Mouse (Mus musculus) G1E (cell line): Measurements from ENCODE around the gene Polr1a. TPM values are rescaled to one million over a fixed set of nuclear protein-coding genes. Genes with fewer than 3 reads are reported as not detected.

Experiments
- ATAC-seq: 2 replicates; pipeline ENCODE4 v1.8.0; 2016; ENCODE audit warnings: mild to moderate bottlenecking; ENCODE audit not compliant: insufficient number of reproducible peaks, poor library complexity, low FRiP score, severe bottlenecking; ENCODE audit errors: extremely low read depth
- DNase-seq: peaks from one replicate; pipeline ENCODE4 v3.0.0; 2012; ENCODE audit warnings: low spot score
- H3K27me3 ChIP-seq: 2 replicates; pipeline ENCODE4 v1.6.1; 2012; ENCODE audit warnings: mild to moderate bottlenecking, low read length, inconsistent platforms; ENCODE audit not compliant: insufficient read depth
- H3K36me3 ChIP-seq: replicated peaks from 2 replicates; pipeline ENCODE3; 2012; ENCODE audit warnings: mild to moderate bottlenecking, inconsistent platforms
- H3K4me1 ChIP-seq: 2 replicates; pipeline ENCODE4 v1.6.1; 2012; ENCODE audit warnings: low read depth, low read length, inconsistent platforms, mixed read lengths; ENCODE audit not compliant: insufficient read depth
- H3K4me3 ChIP-seq: 2 replicates; pipeline ENCODE4 v1.5.1; 2012; ENCODE audit warnings: low read depth, mild to moderate bottlenecking, inconsistent platforms, low read length, moderate library complexity, mixed read lengths
- H3K9me3 ChIP-seq: replicated peaks from 2 replicates; pipeline ENCODE4 v1.6.1; 2012; ENCODE audit warnings: inconsistent platforms
- CTCF ChIP-seq: IDR thresholded peaks from 2 replicates; pipeline ENCODE4 v1.5.1; 2012; ENCODE audit warnings: low read depth, low read length, inconsistent platforms, mixed read lengths
- GATA1 ChIP-seq: IDR thresholded peaks from 2 replicates; pipeline ENCODE4 v1.6.1; 2012; ENCODE audit warnings: borderline replicate concordance, low read length, inconsistent platforms, mixed read lengths
- GATA2 ChIP-seq: IDR thresholded peaks from 2 replicates; pipeline ENCODE4 v1.6.1; 2012; ENCODE audit warnings: low read depth, low read length, inconsistent platforms, borderline replicate concordance
- POLR2AphosphoS5 ChIP-seq: IDR thresholded peaks from 2 replicates; pipeline ENCODE4 v1.6.1; 2012; ENCODE audit warnings: low read depth, low read length, inconsistent platforms; ENCODE audit not compliant: insufficient replicate concordance
- TAL1 ChIP-seq: conservative IDR thresholded peaks from 2 replicates; pipeline ENCODE4 v1.6.1; 2012; ENCODE audit warnings: low read depth, low read length, inconsistent platforms, mixed read lengths
- polyA plus RNA-seq: library from polyadenylated mRNA; stranded (reverse); fragments of >175 nt; gene quantifications from 2 replicates; pipeline ENCODE4 v1.2.3, GENCODE M21; 2012
- total RNA-seq, 2 experiments: library from RNA; stranded (forward) in 1 of 2; stranded (reverse) in 1 of 2; fragments of 200-1000 nt in 1 of 2; fragments of >200 nt in 1 of 2; fragmentation: Nextera tagmentation in 1 of 2; gene quantifications; 2 replicates each; pipeline ENCODE4 v1.2.3; 2014 to 2017

Polr1a gene
- total and polyA plus RNA-seq, 3 experiments = 31.8 to 79.5 (median 55.2) TPM

DNA sequence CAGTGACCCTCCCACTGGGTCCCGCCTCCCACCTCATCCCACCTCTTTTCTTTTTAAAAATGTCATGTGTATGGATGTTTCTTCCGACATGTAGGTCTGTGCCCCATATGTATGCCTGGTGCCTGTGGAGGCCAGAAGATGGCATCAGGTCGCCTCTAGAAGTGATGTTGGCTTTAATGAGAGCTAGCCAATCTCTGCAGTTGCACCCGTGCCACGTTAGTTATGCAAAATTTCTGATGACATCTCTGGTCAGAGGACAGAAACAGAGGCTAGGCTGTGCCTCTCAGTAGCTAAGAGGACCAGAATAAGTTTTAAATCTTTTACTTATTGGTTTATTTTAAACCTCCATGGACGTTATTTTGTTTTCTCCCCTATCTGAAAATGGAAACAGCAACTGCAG lies 109.2 kb downstream of the Polr1a start:
- H3K4me3 ChIP-seq = no peak overlapping the region
- DNase-seq = no peak
- H3K36me3 ChIP-seq = no peaks in the 10 kb centered on the region
- ATAC-seq = no peak
- TF ChIP-seq POLR2AphosphoS5 (no peak), CTCF (no peak), TAL1 (no peak), GATA1 (no peak), GATA2 (no peak)
- H3K9me3 ChIP-seq = no peaks in the 10 kb centered on the region
- peaks cover 57% of the 10 kb centered on the region for H3K27me3 ChIP-seq
- no peaks in the 10 kb centered on the region for H3K4me1 ChIP-seq

- Histone ChIP-seq H3K9me3 (no peaks in the 10 kb centered on the region), H3K4me1 (peaks cover 2% of the 10 kb centered on the region; the same call in 1 of the 2 replicates), H3K27me3 (peaks cover 53% of the 10 kb centered on the region), H3K4me3 (no peak overlapping the region), H3K36me3 (no peaks in the 10 kb centered on the region)
- DNase-seq (no peak), ATAC-seq (no peak)
- TF ChIP-seq GATA1 = no peak
- no peak for TF ChIP-seq CTCF
- TF ChIP-seq TAL1 = no peak
- no peak for TF ChIP-seq POLR2AphosphoS5
- no peak for TF ChIP-seq GATA2
Measured at GRCm38 (mm10) chr6:72025497-72025896, 116.6 kb downstream of the Polr1a start.

- no peak for DNase-seq
- no peak for ATAC-seq
- H3K4me1 ChIP-seq = peaks cover 2% of the 10 kb centered on the region; the same call in 1 of the 2 replicates
- no peak overlapping the region for H3K4me3 ChIP-seq
- no peaks in the 10 kb centered on the region for H3K36me3 ChIP-seq
- peaks cover 49% of the 10 kb centered on the region for H3K27me3 ChIP-seq
- TF ChIP-seq TAL1 (no peak), CTCF (no peak), POLR2AphosphoS5 (no peak), GATA1 (no peak), GATA2 (no peak)
- no peaks in the 10 kb centered on the region for H3K9me3 ChIP-seq
Measured at GRCm38 (mm10) chr6:72028079-72028478, 119.2 kb downstream of the Polr1a start.

GRCm38 (mm10) chr6:72029674-72030073 lies 120.8 kb downstream of the Polr1a start:
- no peak overlapping the region for H3K4me3 ChIP-seq
- DNase-seq (no peak), ATAC-seq (no peak)
- TF ChIP-seq GATA1 (no peak), POLR2AphosphoS5 (no peak), GATA2 (no peak), CTCF (no peak), TAL1 (no peak)
- peaks cover 2% of the 10 kb centered on the region; the same call in 1 of the 2 replicates for H3K4me1 ChIP-seq
- H3K36me3 ChIP-seq = no peaks in the 10 kb centered on the region
- H3K9me3 ChIP-seq = no peaks in the 10 kb centered on the region
- H3K27me3 ChIP-seq = peaks cover 39% of the 10 kb centered on the region

Other genes starting within 250 kb of the Polr1a start
- gene Reep1, start 201.5 kb upstream of the Polr1a start, total RNA-seq (2014; fragmentation: Nextera tagmentation) = not detected in 2 replicates
- gene Reep1, start 201.5 kb upstream of the Polr1a start, total RNA-seq (2017) = 0.12 and 0.16 TPM in 2 replicates
- gene Reep1, start 201.5 kb upstream of the Polr1a start, polyA plus RNA-seq = not detected in 2 replicates
- 34.2 and 40.3 TPM in 2 replicates for gene Mrpl35, start 82.1 kb upstream of the Polr1a start, total RNA-seq (2014; fragmentation: Nextera tagmentation)
- gene Mrpl35, start 82.1 kb upstream of the Polr1a start, total RNA-seq (2017) = 32.9 and 50.2 TPM in 2 replicates
- 0.77 and 1.0 TPM in 2 replicates for gene Mrpl35, start 82.1 kb upstream of the Polr1a start, polyA plus RNA-seq
- gene Immt, start 77.7 kb upstream of the Polr1a start, total RNA-seq (2014; fragmentation: Nextera tagmentation) = 139 and 169 TPM in 2 replicates
- 147 and 163 TPM in 2 replicates for gene Immt, start 77.7 kb upstream of the Polr1a start, total RNA-seq (2017)
- gene Immt, start 77.7 kb upstream of the Polr1a start, polyA plus RNA-seq = 25.6 and 38.1 TPM in 2 replicates
- 143 and 173 TPM in 2 replicates for gene Ptcd3, start 303 bp upstream of the Polr1a start, total RNA-seq (2014; fragmentation: Nextera tagmentation)
- 191 and 198 TPM in 2 replicates for gene Ptcd3, start 303 bp upstream of the Polr1a start, total RNA-seq (2017)
- gene Ptcd3, start 303 bp upstream of the Polr1a start, polyA plus RNA-seq = 4.3 and 6.2 TPM in 2 replicates
- 95.2 and 107 TPM in 2 replicates for gene St3gal5, start 188.5 kb downstream of the Polr1a start, total RNA-seq (2014; fragmentation: Nextera tagmentation)
- 46.8 and 51.0 TPM in 2 replicates for gene St3gal5, start 188.5 kb downstream of the Polr1a start, total RNA-seq (2017)
- 62.8 and 70.0 TPM in 2 replicates for gene St3gal5, start 188.5 kb downstream of the Polr1a start, polyA plus RNA-seq